Mouse (Mus musculus) hindbrain, embryonic 13.5 days (tissue): ENCODE measurements at regions not wholly inside any gene's neighbourhood (a gene's known extent, or its start where the extent isn't known, plus 50 kb on each side); places are given as distances from the start of the nearest gene placed in this dataset.

Source experiments
- ATAC-seq: fragments of 200-750 bp; cut with Nextera tagmentation; 2 replicates; pipeline ENCODE4 v1.8.0; 2017; ENCODE audit warnings: moderate TSS enrichment; ENCODE audit not compliant: low FRiP score
- H3K27ac ChIP-seq: fragments of 300-500 bp; sonication (generic); 2 replicates; pipeline ENCODE4 v1.5.1; 2015; ENCODE audit warnings: inconsistent platforms, mild to moderate bottlenecking, moderate library complexity
- H3K27me3 ChIP-seq: fragments of 300-500 bp; sonication (generic); 2 replicates; pipeline ENCODE4 v1.6.1; 2015; ENCODE audit warnings: mild to moderate bottlenecking, inconsistent platforms
- H3K36me3 ChIP-seq: fragments of 300-500 bp; sonication (generic); 2 replicates; pipeline ENCODE4 v1.6.1; 2015; ENCODE audit warnings: mild to moderate bottlenecking, inconsistent platforms
- H3K4me1 ChIP-seq: fragments of 300-500 bp; sonication (generic); replicated peaks from 2 replicates; pipeline ENCODE4 v1.6.1; 2015; ENCODE audit warnings: inconsistent platforms
- H3K4me2 ChIP-seq: fragments of 300-500 bp; sonication (generic); 2 replicates; pipeline ENCODE4 v1.6.1; 2015; ENCODE audit warnings: inconsistent platforms, mild to moderate bottlenecking, moderate library complexity
- H3K4me3 ChIP-seq: fragments of 300-500 bp; sonication (generic); 2 replicates; pipeline ENCODE4 v1.5.1; 2015; ENCODE audit warnings: mild to moderate bottlenecking, inconsistent platforms
- H3K9ac ChIP-seq: fragments of 300-500 bp; sonication (generic); 2 replicates; pipeline ENCODE4 v1.6.1; 2015; ENCODE audit warnings: mild to moderate bottlenecking, inconsistent platforms
- H3K9me3 ChIP-seq: fragments of 300-500 bp; sonication (generic); 2 replicates; pipeline ENCODE4 v1.6.1; 2016; ENCODE audit warnings: inconsistent platforms
- WGBS: fragments of 180-500 bp; shearing (Covaris S2); methylation state at CpG from one replicate; pipeline ENCODE4 v1.1.7; 2015; 5-methylcytosine and 5-hydroxymethylcytosine counted together

GRCm38 (mm10) chr2:33964096-33964495, 76.3 kb upstream of the Mvb12b start:
- Histone ChIP-seq H3K27me3 (0 out of 2 replicates have a peak, but pooled peaks cover 8% of the 10 kb centered on the region), H3K9me3 (0 out of 2 replicates have a peak, but pooled peaks cover 2% of the 10 kb centered on the region), H3K4me1 (peaks cover 30% of the 10 kb centered on the region), H3K4me3 (no peak overlapping the region), H3K36me3 (no peaks in the 10 kb centered on the region), H3K27ac (no peak overlapping the region), H3K4me2 (no peak overlapping the region), H3K9ac (no peak overlapping the region)
- no peak for ATAC-seq
- WGBS = 92% methylated on average over 5 of the region's 5 CpGs

- Histone ChIP-seq H3K4me1 (peaks cover 29% of the 10 kb centered on the region), H3K4me3 (no peak overlapping the region), H3K36me3 (no peaks in the 10 kb centered on the region), H3K27ac (no peak overlapping the region), H3K9ac (no peak overlapping the region), H3K27me3 (0 out of 2 replicates have a peak, but pooled peaks cover 3% of the 10 kb centered on the region), H3K4me2 (no peak overlapping the region), H3K9me3 (0 out of 2 replicates have a peak, but pooled peaks cover 2% of the 10 kb centered on the region)
- ATAC-seq = no peak
- WGBS = 58% methylated on average over 14 of the region's 14 CpGs
Observed at GRCm38 (mm10) chr2:33962355-33963037, 74.8 kb upstream of the Mvb12b start.

GRCm38 (mm10) chr2:33961566-33961965, 73.8 kb upstream of the Mvb12b start:
- 0 out of 2 replicates have a peak, but pooled peaks cover 3% of the 10 kb centered on the region for H3K27me3 ChIP-seq
- ATAC-seq = no peak
- peaks cover 19% of the 10 kb centered on the region for H3K4me1 ChIP-seq
- WGBS = 81% methylated on average over 2 of the region's 2 CpGs
- H3K4me3 ChIP-seq = no peak overlapping the region
- 0 out of 2 replicates have a peak, but pooled peaks cover 2% of the 10 kb centered on the region for H3K9me3 ChIP-seq
- no peak overlapping the region for H3K9ac ChIP-seq
- H3K36me3 ChIP-seq = no peaks in the 10 kb centered on the region
- no peak overlapping the region for H3K27ac ChIP-seq
- no peak overlapping the region for H3K4me2 ChIP-seq

- H3K9me3 ChIP-seq = 0 out of 2 replicates have a peak, but pooled peaks cover 2% of the 10 kb centered on the region
- no peak overlapping the region for H3K4me3 ChIP-seq
- no peak overlapping the region for H3K4me2 ChIP-seq
- no peak overlapping the region for H3K27ac ChIP-seq
- no peak for ATAC-seq
- no peaks in the 10 kb centered on the region for H3K36me3 ChIP-seq
- no peaks in the 10 kb centered on the region for H3K27me3 ChIP-seq
- 64% methylated on average over 6 of the region's 6 CpGs for WGBS
- no peak overlapping the region for H3K9ac ChIP-seq
- 0 out of 2 replicates have a peak, but pooled peaks cover 3% of the 10 kb centered on the region for H3K4me1 ChIP-seq
Observed at GRCm38 (mm10) chr2:33957754-33958153, 70.0 kb upstream of the Mvb12b start.

GRCm38 (mm10) chr2:33944301-33944700, 56.6 kb upstream of the Mvb12b start:
- Histone ChIP-seq H3K27ac (no peak overlapping the region), H3K4me3 (no peak overlapping the region), H3K9ac (no peak overlapping the region), H3K4me2 (no peak overlapping the region), H3K27me3 (no peaks in the 10 kb centered on the region), H3K36me3 (no peaks in the 10 kb centered on the region), H3K9me3 (no peaks in the 10 kb centered on the region), H3K4me1 (peaks cover 25% of the 10 kb centered on the region)
- 82% methylated on average over 3 of the region's 3 CpGs for WGBS
- ATAC-seq = no peak

GRCm38 (mm10) chr2:33942085-33942484, 54.3 kb upstream of the Mvb12b start:
- H3K27me3 ChIP-seq = no peaks in the 10 kb centered on the region
- peak overlapping the region; percentile 73 for H3K27ac ChIP-seq
- no peaks in the 10 kb centered on the region for H3K9me3 ChIP-seq
- H3K4me3 ChIP-seq = no peak overlapping the region
- no peak overlapping the region for H3K9ac ChIP-seq
- 59% methylated on average over 2 of the region's 2 CpGs for WGBS
- H3K4me1 ChIP-seq = peaks cover 25% of the 10 kb centered on the region
- H3K4me2 ChIP-seq = no peak overlapping the region
- ATAC-seq = no peak
- no peaks in the 10 kb centered on the region for H3K36me3 ChIP-seq

GRCm38 (mm10) chr2:33941316-33941715, 53.6 kb upstream of the Mvb12b start:
- Histone ChIP-seq H3K9me3 (no peaks in the 10 kb centered on the region), H3K4me2 (no peak overlapping the region)
- 66% methylated on average over 11 of the region's 11 CpGs for WGBS

GRCm38 (mm10) chr2:33939836-33940235, 52.1 kb upstream of the Mvb12b start:
- 89% methylated on average over 4 of the region's 4 CpGs for WGBS
- no peaks in the 10 kb centered on the region for H3K9me3 ChIP-seq
- H3K27me3 ChIP-seq = no peaks in the 10 kb centered on the region
- ATAC-seq = no peak
- no peak overlapping the region for H3K4me3 ChIP-seq
- no peak overlapping the region for H3K4me2 ChIP-seq
- H3K36me3 ChIP-seq = no peaks in the 10 kb centered on the region
- no peak overlapping the region for H3K9ac ChIP-seq
- H3K4me1 ChIP-seq = peaks cover 30% of the 10 kb centered on the region
- no peak overlapping the region for H3K27ac ChIP-seq

More at GRCm38 (mm10) chr2:33941316-33941715, 53.6 kb upstream of the Mvb12b start:
- Histone ChIP-seq H3K4me1 (peaks cover 25% of the 10 kb centered on the region), H3K27me3 (no peaks in the 10 kb centered on the region), H3K9ac (no peak overlapping the region), H3K4me3 (no peak overlapping the region), H3K27ac (0 out of 2 replicates have a peak overlapping the region, but pooled peaks have one; percentile 25), H3K36me3 (no peaks in the 10 kb centered on the region)
- 0 out of 2 replicates have a peak, but pooled peaks have one; percentile 41 for ATAC-seq
